Mouse (Mus musculus): ENCODE measurements at regions not wholly inside any gene's neighbourhood (a gene's known extent, or its start where the extent isn't known, plus 50 kb on each side); places are given as distances from the start of the nearest gene placed in this dataset.

- no peak for DNase-seq (ENCODE audit: low spot score in 2 of 2)
Measured at GRCm38 (mm10) chr14:120560416-120560815, 82.2 kb downstream of the Rap2a start.

GRCm38 (mm10) chr14:120560987-120561386 lies 82.7 kb downstream of the Rap2a start:
- DNase-seq (ENCODE audit: low spot score in 2 of 2), result no peak

GRCm38 (mm10) chr14:120566945-120567344 lies 88.7 kb downstream of the Rap2a start:
- DNase-seq (ENCODE audit: low spot score in 2 of 2), result no peak

- DNase-seq (ENCODE audit: low spot score in 2 of 2), result no peak
Measured at GRCm38 (mm10) chr14:120568054-120568453, 89.8 kb downstream of the Rap2a start.

DNA sequence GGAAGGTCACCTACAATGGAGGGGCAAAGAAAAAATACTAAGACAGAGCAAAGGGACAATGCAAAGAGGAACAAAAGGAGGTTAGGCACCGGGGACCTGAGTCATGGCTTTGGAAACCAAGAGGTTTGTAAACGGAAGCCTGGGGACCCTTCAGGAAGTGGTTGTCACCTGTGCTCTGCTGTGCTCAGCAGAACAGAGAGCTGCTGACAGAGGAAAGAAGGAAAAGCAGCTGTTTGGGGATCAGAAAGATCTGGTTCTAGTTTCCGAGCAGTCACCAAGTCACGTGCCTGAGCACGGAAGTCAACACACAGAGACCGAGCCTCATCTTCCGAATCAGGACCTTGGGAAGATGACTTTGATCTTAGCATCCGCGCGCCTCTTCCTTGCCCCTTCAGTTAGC lies 94.0 kb downstream of the Rap2a start:
- DNase-seq (ENCODE audit: low spot score in 2 of 2), result no peak

DNA sequence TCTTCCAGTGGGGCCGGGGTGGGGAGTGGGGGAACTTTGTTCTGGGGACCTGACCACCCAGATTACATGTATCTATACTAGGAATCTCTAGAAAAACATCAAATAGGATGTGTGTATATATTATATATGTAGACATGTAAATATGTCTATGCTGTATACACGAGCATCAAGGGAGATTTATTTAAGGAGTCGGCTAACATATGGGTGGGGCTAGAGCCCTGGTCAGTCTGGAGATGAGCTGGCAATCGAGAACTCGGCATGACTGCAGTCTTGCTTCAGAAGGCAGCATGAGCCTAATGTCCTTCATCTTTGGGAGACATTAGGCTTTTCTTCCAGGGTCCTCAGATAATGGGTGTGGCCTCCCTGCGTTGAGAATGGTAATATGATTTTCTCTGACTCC lies 97.0 kb downstream of the Rap2a start:
- DNase-seq (ENCODE audit: low spot score in 2 of 2), result no peak

DNA sequence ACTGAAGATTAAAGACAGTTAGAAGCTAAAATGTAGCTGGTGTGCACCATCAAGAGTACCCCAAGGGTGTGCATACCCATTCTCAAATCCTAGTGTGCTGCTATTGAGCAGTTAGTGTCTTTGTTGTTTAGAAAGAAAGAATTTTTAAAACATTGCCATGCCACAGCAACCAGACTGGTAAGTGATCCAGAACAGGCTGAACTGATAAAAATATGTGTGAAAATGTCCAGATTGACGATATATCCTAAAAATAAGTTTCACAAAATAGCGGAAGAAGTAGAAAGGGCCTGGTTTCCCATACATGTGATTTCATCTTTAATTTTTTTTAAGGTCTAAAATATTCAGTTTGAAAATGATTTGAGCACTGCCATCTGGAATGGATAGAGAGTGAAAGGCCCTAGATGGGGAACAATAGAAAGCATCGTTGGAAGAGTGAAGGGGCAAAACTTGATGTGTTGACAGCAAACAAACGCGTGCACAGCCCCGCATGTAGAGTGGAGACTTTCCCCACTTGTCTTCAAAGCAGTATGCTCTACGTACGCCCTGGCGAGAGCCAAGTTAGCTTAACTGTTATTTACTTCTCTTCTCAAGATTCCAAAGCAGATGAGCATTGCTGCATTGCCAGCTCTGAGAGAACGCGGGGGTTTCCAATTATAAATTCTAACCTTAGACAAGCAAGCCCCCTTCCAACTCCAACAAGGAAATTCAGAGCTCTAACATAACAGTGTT lies 100.3 kb downstream of the Rap2a start:
- no peak for DNase-seq (ENCODE audit: low spot score in 2 of 2)

- no peak for DNase-seq (ENCODE audit: low spot score in 2 of 2)
Measured at GRCm38 (mm10) chr14:120583807-120584206, 105.6 kb downstream of the Rap2a start.

GRCm38 (mm10) chr14:120592191-120592590 lies 113.9 kb downstream of the Rap2a start:
- DNase-seq (ENCODE audit: low spot score in 2 of 2), result no peak

GRCm38 (mm10) chr14:120600414-120600935 lies 122.2 kb downstream of the Rap2a start:
- DNase-seq (ENCODE audit: low spot score in 2 of 2), result no peak

- DNase-seq (ENCODE audit: low spot score in 2 of 2), result no peak
Measured at GRCm38 (mm10) chr14:120601510-120601909, 123.3 kb downstream of the Rap2a start.

DNA sequence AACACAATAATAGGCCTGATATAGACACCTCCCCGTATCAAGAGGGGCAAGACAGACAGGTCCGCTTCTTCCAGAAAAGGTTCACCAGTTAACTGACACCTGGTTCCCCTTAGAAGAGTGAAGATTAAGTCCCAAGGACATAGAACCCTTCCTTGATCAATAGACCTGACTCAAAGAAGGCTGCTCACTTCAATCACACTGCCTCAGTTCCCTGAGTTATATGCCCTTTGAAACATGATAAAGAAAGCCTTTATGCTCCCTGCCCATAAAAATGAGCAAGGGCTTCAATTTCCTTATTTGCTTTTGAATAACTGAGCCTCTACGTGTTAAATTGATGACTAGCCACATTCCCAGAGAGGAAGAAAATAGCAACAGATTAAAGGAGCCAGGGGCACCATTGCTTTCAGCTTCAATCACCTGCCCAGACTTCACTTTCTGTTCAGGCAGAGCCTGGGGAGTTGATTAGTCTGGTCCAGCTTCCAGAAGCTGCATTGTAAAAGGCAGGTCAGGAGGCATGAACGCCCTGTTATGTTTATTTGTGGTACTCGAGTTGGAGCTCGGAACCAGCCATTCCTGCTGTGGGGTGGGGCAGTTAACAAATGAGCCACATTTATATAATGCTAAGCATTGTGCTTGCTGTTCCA lies 125.7 kb downstream of the Rap2a start:
- no peak for DNase-seq (ENCODE audit: low spot score in 2 of 2)

GRCm38 (mm10) chr14:120607801-120608200 lies 129.6 kb downstream of the Rap2a start:
- DNase-seq (ENCODE audit: low spot score in 2 of 2), result no peak

DNA sequence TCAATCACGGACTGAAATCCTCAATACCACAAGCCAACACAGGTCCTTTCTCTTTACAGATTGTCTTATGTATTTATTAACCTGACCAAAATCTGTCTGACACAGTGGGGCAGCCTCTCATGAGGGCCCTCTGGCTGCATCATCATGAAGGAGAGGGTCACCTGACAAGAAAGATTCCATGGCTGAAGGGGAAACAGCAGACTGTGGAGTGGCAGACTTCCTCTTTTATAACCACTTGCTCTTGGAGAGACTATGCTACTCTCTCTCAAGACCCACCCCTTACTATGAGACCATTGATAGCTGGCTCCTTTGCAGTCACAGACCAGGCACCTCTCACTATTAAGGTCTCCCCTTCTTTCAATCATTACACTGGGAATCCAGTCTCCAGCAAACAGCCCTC lies 133.1 kb downstream of the Rap2a start:
- no peak for DNase-seq (ENCODE audit: low spot score in 2 of 2)

- no peak for DNase-seq (ENCODE audit: low spot score in 2 of 2)
Measured at GRCm38 (mm10) chr14:120626223-120626935, 148.1 kb downstream of the Rap2a start.

- no peak for DNase-seq (ENCODE audit: low spot score in 2 of 2)
Measured at GRCm38 (mm10) chr14:120626936-120627277, 148.7 kb downstream of the Rap2a start.

DNA sequence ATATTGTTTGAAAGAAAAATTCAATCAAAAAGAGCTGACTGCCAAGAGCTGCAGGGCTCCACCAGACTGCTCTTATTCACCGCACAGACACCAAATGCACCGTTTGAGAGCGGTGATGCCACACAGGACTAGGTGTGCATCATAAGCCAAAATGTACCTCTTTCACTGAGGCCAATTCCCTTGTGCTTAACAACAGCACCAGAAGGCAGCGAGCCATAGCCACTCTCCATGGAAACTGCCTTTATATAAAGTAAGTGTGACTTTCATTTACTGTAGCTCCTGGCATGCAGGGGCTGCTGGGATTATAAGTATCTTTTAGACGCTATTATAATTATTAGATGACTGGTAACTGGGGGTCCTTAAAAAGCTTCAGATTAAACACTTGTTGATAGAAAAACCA lies 154.5 kb downstream of the Rap2a start:
- DNase-seq (ENCODE audit: low spot score in 2 of 2), result no peak

DNA sequence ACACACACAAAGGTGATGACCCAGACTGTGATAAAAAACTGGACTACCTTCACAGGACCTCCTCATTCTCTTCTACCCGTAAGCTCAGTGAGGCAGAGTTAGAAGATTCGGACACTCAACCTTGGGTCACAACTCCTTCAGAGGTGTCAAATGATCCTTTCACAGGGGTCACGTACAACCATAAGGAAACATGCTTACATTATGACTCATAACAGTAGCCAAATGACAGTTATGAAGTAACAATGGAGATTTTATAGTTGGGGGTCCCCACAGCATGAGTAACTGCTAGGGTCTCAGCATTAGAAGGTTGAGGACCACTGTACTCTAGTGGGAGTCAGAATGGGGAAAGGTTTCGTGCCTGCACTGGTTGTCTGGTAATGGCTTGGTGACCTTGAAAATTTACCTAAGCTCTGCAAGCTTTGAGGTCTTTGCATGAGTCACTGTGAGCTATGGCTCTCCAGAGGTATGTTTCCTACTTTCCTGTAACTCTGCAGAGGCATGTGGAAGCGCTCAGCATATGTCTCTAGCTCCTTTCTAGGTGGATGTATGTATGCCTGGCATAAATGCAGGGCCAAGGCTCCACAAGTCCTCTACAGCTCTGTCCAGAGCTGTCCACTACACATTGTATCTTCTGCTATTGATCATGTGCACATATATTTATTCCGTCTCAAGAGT lies 158.6 kb downstream of the Rap2a start:
- no peak for DNase-seq (ENCODE audit: low spot score in 2 of 2)

GRCm38 (mm10) chr14:120637486-120638125 lies 159.4 kb downstream of the Rap2a start:
- no peak for DNase-seq (ENCODE audit: low spot score in 2 of 2)

DNA sequence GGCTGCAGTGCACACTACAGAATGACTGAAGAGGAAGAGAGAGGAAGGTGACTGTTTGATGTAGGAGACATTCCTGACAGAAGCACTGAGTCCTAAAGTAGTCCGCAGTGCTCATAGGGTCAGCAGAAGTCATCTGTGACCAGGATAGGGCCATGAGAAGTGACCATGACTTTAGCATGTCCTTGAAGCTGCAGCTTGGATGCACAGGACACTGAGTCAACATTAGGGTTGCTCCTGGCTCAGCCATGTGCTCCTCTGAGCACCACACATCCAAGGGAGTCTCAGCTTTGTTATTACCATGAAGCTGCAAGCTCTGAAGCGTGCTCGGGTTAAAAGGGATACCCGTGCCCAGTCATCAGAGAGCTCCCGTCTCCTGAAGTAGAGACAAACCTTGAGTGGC lies 164.3 kb downstream of the Rap2a start:
- DNase-seq (ENCODE audit: low spot score in 2 of 2), result no peak

DNA sequence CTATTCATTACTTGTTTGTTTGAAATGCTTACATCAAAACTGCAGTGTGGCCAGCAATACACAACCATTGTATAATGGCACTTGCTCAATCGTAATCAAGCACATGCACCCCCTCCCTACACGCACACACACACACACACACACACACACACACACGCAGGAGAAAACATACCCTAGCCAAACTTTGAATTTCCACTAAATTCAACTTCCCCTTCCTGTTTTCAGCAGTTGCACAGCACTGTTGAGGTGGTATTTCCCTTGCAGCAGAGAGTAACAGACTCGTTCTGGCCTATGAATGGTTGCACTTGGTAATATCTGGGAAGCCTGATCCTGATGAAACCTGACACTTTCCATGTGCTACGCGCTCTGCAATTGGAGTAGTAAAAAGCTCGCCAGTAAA lies 173.8 kb downstream of the Rap2a start:
- no peak for DNase-seq (ENCODE audit: low spot score in 2 of 2)

DNA sequence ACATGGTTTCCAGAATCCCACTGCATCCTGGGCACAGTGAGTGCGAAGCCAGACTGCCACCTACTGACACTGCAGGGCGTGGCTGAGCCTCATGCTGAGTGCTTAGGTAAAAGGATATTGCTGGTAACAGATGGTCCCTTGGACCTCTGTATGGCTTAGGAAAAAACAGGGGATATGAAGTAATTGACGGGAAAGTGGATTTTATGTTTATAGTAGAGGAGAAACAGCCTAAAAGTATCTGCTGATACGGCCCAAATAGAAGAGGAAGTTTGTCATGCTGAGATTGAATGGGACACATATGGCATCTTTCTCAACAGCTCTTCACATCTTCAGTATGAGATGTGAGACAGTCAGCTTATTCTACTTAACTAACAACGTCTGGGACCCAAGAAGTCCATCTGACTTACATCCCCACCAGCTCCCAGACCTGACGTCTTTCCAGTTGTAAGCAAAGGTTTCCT lies 182.1 kb downstream of the Rap2a start:
- no peak for DNase-seq (ENCODE audit: low spot score in 2 of 2)
